Mouse (Mus musculus) olfactory bulb, adult 2 months (tissue): Measurements from ENCODE around the gene Krt77. TPM values are rescaled to one million over a fixed set of nuclear protein-coding genes. Genes with fewer than 3 reads are reported as not detected.

ENCODE experiments used
- H3K27ac ChIP-seq: fragments of 200-500 bp; 2 replicates; pipeline ENCODE4 v1.5.1; 2012; ENCODE audit warnings: low read depth, low read length; ENCODE audit not compliant: insufficient read depth
- H3K4me1 ChIP-seq: fragments of 200-500 bp; 2 replicates; pipeline ENCODE4 v1.6.1; 2012; ENCODE audit warnings: low read length; ENCODE audit not compliant: control insufficient read depth, insufficient read depth
- H3K4me3 ChIP-seq: fragments of 200-500 bp; 2 replicates; pipeline ENCODE4 v1.5.1; 2012; ENCODE audit warnings: mild to moderate bottlenecking, low read depth, low read length, moderate library complexity; ENCODE audit not compliant: insufficient read depth
- CTCF ChIP-seq: fragments of 200-500 bp; IDR thresholded peaks from 2 replicates; pipeline ENCODE4 v1.5.1; 2012; ENCODE audit warnings: low read depth, mild to moderate bottlenecking, low read length, moderate library complexity; ENCODE audit not compliant: insufficient read depth
- POLR2A ChIP-seq: fragments of 200-500 bp; IDR thresholded peaks from 2 replicates; pipeline ENCODE4 v1.6.1; 2012; ENCODE audit warnings: mild to moderate bottlenecking, low read depth, low read length, moderate library complexity; ENCODE audit not compliant: insufficient read depth
- WGBS: fragments of 180-500 bp; shearing (Covaris S2); methylation state at CpG from one replicate; pipeline ENCODE4 v1.1.7; 2018; 5-methylcytosine and 5-hydroxymethylcytosine counted together
- polyA plus RNA-seq: library from polyadenylated mRNA; stranded (reverse); fragments of >200 nt; gene quantifications from 2 replicates; pipeline ENCODE4 v1.2.4, GENCODE M21; 2012; ENCODE audit warnings: low replicate concordance; ENCODE audit not compliant: missing spikeins, insufficient read depth, insufficient read length

The Krt77 gene
- polyA plus RNA-seq, 1 experiment = not detected

- 73% methylated on average over 4 of the region's 4 CpGs for WGBS
- H3K4me3 ChIP-seq = no peak overlapping the region
- H3K27ac ChIP-seq = no peak overlapping the region
- peaks cover 6% of the 10 kb centered on the region for H3K4me1 ChIP-seq
- no peak for TF ChIP-seq CTCF
- no peak for TF ChIP-seq POLR2A
Observed at GRCm38 (mm10) chr15:101873231-101873630, 3.7 kb upstream of the Krt77 start.

DNA sequence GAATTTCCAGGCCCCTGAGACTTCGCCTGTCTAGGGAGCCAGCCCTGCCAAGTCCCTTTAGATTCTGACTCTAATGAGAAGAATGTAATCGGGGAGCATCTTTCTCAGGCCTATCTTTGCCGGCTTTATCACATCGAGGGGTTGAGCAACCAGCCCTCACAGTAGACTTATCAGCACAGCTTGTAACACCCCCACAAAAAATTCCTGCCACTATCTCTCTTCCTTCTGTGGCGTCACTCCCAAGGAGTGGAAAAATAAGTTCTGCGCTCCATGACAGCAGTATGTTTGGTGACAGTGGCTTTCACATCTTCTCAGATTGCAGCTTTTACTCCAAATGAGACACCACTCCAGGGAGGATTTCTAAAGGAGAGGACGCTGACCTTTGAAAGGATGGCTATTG, 2.8 kb downstream of the Krt77 start:
- Histone ChIP-seq H3K27ac (no peak overlapping the region), H3K4me1 (peaks cover 6% of the 10 kb centered on the region), H3K4me3 (no peak overlapping the region)
- TF ChIP-seq POLR2A = no peak
- no peak for TF ChIP-seq CTCF
- WGBS = 66% methylated on average over 7 of the region's 7 CpGs

GRCm38 (mm10) chr15:101860421-101861130, 8.9 kb downstream of the Krt77 start:
- Histone ChIP-seq H3K4me1 (peaks cover 10% of the 10 kb centered on the region), H3K4me3 (no peak overlapping the region), H3K27ac (no peak overlapping the region)
- TF ChIP-seq POLR2A (no peak), CTCF (no peak)
- WGBS = 75% methylated on average over 13 of the region's 13 CpGs

DNA sequence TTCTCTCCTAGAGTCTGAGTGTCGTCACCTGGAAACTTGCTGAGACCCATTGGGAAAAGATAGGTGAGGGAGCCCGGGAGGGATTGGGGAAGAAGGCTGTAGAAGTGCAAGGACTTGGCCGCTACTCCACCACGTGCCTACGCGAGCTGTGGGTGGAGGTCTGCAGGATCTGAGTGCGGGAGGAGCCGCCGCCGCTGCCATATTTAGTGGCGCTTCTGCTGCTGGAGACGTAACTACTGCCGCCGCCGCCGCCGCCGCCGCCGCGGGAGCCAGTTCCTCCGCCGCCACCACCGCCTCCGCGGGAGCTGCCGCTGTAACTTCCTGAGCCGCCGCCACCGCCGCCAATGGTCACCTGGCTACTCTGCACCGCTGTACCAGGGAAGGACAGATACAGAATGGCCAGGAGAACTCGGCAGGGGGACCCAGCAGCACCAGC, 9.8 kb downstream of the Krt77 start:
- H3K4me3 ChIP-seq = peak overlapping the region; percentile 52
- peaks cover 11% of the 10 kb centered on the region for H3K4me1 ChIP-seq
- no peak overlapping the region for H3K27ac ChIP-seq
- TF ChIP-seq CTCF (no peak), POLR2A (no peak)
- 1% methylated on average over 33 of the region's 33 CpGs for WGBS

GRCm38 (mm10) chr15:101858673-101859425, 10.7 kb downstream of the Krt77 start:
- no peak for TF ChIP-seq CTCF
- no peak for TF ChIP-seq POLR2A
- WGBS = 34% methylated on average over 11 of the region's 11 CpGs
- H3K27ac ChIP-seq = no peak overlapping the region

GRCm38 (mm10) chr15:101856696-101857095, 12.8 kb downstream of the Krt77 start:
- TF ChIP-seq POLR2A (no peak), CTCF (no peak)
- 80% methylated on average over 5 of the region's 5 CpGs for WGBS

More at GRCm38 (mm10) chr15:101858673-101859425, 10.7 kb downstream of the Krt77 start:
- H3K4me1 ChIP-seq = peaks cover 19% of the 10 kb centered on the region
- no peak overlapping the region for H3K4me3 ChIP-seq

DNA sequence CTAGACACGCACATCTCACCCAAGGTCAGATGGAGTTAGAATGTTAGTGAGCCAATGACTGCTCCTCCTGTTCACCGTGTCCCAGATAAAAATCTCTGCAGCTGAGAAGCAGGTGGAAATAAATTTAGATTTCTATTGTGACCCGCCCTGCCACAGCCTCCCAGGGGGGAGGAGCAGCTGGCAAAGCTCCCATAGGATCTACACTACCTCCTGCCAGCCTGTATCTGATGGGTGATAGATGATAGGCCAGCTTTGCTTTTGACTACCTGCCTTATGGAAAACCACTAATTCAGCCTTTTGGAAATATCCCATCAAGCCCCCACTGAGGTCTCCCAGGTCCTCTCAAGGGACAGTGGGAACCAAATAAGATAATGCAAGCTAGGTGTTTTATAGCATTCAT, 13.8 kb downstream of the Krt77 start:
- Histone ChIP-seq H3K4me3 (no peak overlapping the region), H3K27ac (no peak overlapping the region), H3K4me1 (peaks cover 20% of the 10 kb centered on the region)
- TF ChIP-seq POLR2A (no peak), CTCF (no peak)
- 75% methylated on average over 3 of the region's 3 CpGs for WGBS

More at GRCm38 (mm10) chr15:101856696-101857095, 12.8 kb downstream of the Krt77 start:
- H3K27ac ChIP-seq = no peak overlapping the region
- H3K4me3 ChIP-seq = no peak overlapping the region
- peaks cover 20% of the 10 kb centered on the region for H3K4me1 ChIP-seq

DNA sequence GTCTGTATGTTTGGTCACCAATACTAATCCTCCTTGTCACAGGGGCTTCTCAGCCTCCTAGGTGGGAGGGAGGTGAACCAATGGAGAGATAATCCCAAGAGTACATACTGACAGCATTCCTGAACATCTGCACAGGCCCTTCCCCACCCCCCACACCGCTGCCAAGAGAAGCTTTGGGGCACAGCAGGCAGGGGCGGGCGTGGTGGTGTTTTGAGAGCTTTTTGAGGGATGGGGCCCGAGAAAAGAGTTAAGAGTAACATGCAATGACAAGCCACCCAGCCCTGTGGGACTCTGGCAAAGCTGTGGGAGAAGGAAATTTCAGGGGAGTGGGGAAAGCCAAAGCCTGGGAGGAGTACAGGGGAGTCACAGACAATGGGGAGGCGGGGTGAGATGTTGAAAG, 15.2 kb downstream of the Krt77 start:
- no peak for TF ChIP-seq CTCF
- no peak for TF ChIP-seq POLR2A
- WGBS = 37% methylated on average over 5 of the region's 5 CpGs
- Histone ChIP-seq H3K27ac (no peak overlapping the region), H3K4me3 (no peak overlapping the region), H3K4me1 (peaks cover 15% of the 10 kb centered on the region)

DNA sequence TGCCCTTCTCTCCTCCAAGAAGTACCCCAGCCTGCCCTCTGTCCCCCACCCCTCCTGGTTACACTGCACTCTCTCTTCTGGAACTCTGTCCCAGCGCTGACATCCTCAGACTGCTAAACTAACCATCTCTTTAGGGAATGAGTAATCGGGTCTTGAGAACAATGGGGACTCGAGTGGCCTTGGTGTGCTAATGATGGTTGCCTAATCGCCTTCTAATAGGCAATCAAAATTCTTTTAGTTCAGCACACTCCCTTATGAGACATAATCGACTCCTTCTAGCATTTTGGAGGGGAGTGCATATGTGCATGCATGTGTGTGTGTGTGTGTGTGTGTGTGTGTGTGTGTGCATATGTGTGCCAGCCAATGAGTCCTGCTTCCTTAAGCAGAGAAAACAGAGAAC, 16.9 kb downstream of the Krt77 start:
- H3K4me1 ChIP-seq = peaks cover 10% of the 10 kb centered on the region
- H3K4me3 ChIP-seq = no peak overlapping the region
- TF ChIP-seq POLR2A (no peak), CTCF (no peak)
- H3K27ac ChIP-seq = no peak overlapping the region
- 24% methylated on average over 5 of the region's 5 CpGs for WGBS
